Mouse (Mus musculus) intestine, embryonic 16.5 days (tissue): Measurements from ENCODE around the gene Mboat7. TPM values are rescaled to one million over a fixed set of nuclear protein-coding genes. Genes with fewer than 3 reads are reported as not detected.
A peak's percentile ranks its signal among the peaks of the same experiment; 100 is the strongest.
"Not testable (repeated sequence)": the region's sequence is repeated elsewhere in the genome, so short reads cannot be mapped to it uniquely, and the experiment has no call there.

Experiments used
- ATAC-seq: fragments of 200-750 bp; cut with Nextera tagmentation; 2 replicates; pipeline ENCODE4 v1.8.0; 2017; ENCODE audit warnings: moderate TSS enrichment, moderate library complexity
- H3K27ac ChIP-seq: fragments of 300-500 bp; sonication (generic); 2 replicates; pipeline ENCODE4 v1.5.1; 2014; ENCODE audit warnings: mild to moderate bottlenecking, low read length
- H3K27me3 ChIP-seq: fragments of 300-500 bp; sonication (generic); replicated peaks from 2 replicates; pipeline ENCODE4 v1.6.1; 2014; ENCODE audit warnings: low read length, control low read depth, mixed read lengths; ENCODE audit not compliant: control insufficient read depth, insufficient read depth
- H3K36me3 ChIP-seq: fragments of 300-500 bp; sonication (generic); 2 replicates; pipeline ENCODE4 v1.6.1; 2014; ENCODE audit warnings: low read length, control low read depth; ENCODE audit not compliant: control insufficient read depth, insufficient read depth
- H3K4me1 ChIP-seq: fragments of 300-500 bp; sonication (generic); 2 replicates; pipeline ENCODE4 v1.6.1; 2014; ENCODE audit warnings: low read length, control low read depth, mixed read lengths; ENCODE audit not compliant: control insufficient read depth, insufficient read depth
- H3K4me2 ChIP-seq: fragments of 300-500 bp; sonication (generic); 2 replicates; pipeline ENCODE4 v1.6.1; 2014; ENCODE audit warnings: low read depth, low read length, control low read depth
- H3K4me3 ChIP-seq: fragments of 300-500 bp; sonication (generic); 2 replicates; pipeline ENCODE4 v1.5.1; 2014; ENCODE audit warnings: mild to moderate bottlenecking, low read length
- H3K9ac ChIP-seq: fragments of 300-500 bp; sonication (generic); 2 replicates; pipeline ENCODE4 v1.6.1; 2014; ENCODE audit warnings: low read depth, low read length
- H3K9me3 ChIP-seq: fragments of 300-500 bp; sonication (generic); 2 replicates; pipeline ENCODE4 v1.6.1; 2016; ENCODE audit warnings: low read length, control low read depth; ENCODE audit not compliant: control insufficient read depth
- WGBS: fragments of 180-500 bp; shearing (Covaris S2); extraction: QIAGEN DNeasy Blood & Tissue Kit; methylation state at CpG from one replicate; pipeline ENCODE4 v1.1.7; 2014; 5-methylcytosine and 5-hydroxymethylcytosine counted together
- polyA plus RNA-seq: library from polyadenylated mRNA; unstranded; fragments of >200 nt; fragmentation: Nextera tagmentation; extraction: Ambion mirVana; gene quantifications from 2 replicates; pipeline ENCODE4 v1.2.1, GENCODE M21; 2015

Gene Mboat7
- polyA plus RNA-seq, result 54.8 and 60.7 TPM in 2 replicates

- peaks cover 12% of the 10 kb centered on the region for H3K4me1 ChIP-seq
- H3K4me2 ChIP-seq, result peak within 1 kb of the TSS; percentile 89
- peak within 1 kb of the TSS; percentile 94 for H3K27ac ChIP-seq
- peak within 1 kb of the TSS; percentile 95 for H3K9ac ChIP-seq
- ATAC-seq, result peak; percentile 92
- no peaks in the 10 kb centered on the region for H3K27me3 ChIP-seq
- H3K36me3 ChIP-seq, result no peaks in the 10 kb centered on the region; the same call in 1 of the 2 replicates
- peak within 1 kb of the TSS; percentile 87 for H3K4me3 ChIP-seq
- no peaks in the 10 kb centered on the region for H3K9me3 ChIP-seq
- WGBS, result under 1% methylated on average over 55 of the region's 55 CpGs
Measured at GRCm38 (mm10) chr7:3692987-3693808, at the start of gene Mboat7. TSS of gene Mboat7 (minus strand) at chr7:3693523.

- not testable (repeated sequence) for H3K9me3 ChIP-seq, H3K27me3 ChIP-seq, H3K4me1 ChIP-seq, H3K9ac ChIP-seq, H3K36me3 ChIP-seq, ATAC-seq, H3K4me3 ChIP-seq, H3K4me2 ChIP-seq, H3K27ac ChIP-seq
- WGBS, result no CpG with 5 or more reads among the region's 1 CpGs
Measured at GRCm38 (mm10) chr7:3732675-3733074, 39.4 kb upstream of the Mboat7 start.

GRCm38 (mm10) chr7:3725459-3725858 is 32.1 kb upstream of the Mboat7 start:
- ATAC-seq, H3K9me3 ChIP-seq, H3K27me3 ChIP-seq, H3K4me3 ChIP-seq, H3K27ac ChIP-seq, H3K36me3 ChIP-seq, H3K9ac ChIP-seq, H3K4me1 ChIP-seq, H3K4me2 ChIP-seq: not testable (repeated sequence)

- 50% methylated on average over 1 of the region's 3 CpGs for WGBS
- H3K4me3 ChIP-seq, H3K4me1 ChIP-seq, H3K36me3 ChIP-seq, H3K4me2 ChIP-seq, H3K9me3 ChIP-seq, ATAC-seq, H3K27ac ChIP-seq, H3K27me3 ChIP-seq, H3K9ac ChIP-seq: not testable (repeated sequence)
Measured at GRCm38 (mm10) chr7:3720268-3720667, 26.9 kb upstream of the Mboat7 start, which contains the start of gene Pirb. TSS of gene Pirb (minus strand) at chr7:3720391.

GRCm38 (mm10) chr7:3715249-3715648 is 21.9 kb upstream of the Mboat7 start:
- no peaks in the 10 kb centered on the region for H3K4me1 ChIP-seq
- no peaks in the 10 kb centered on the region for H3K27me3 ChIP-seq
- no peak for ATAC-seq
- no peaks in the 10 kb centered on the region for H3K36me3 ChIP-seq
- no peaks in the 10 kb centered on the region for H3K9me3 ChIP-seq
- no peak overlapping the region for H3K27ac ChIP-seq
- no peak overlapping the region for H3K4me2 ChIP-seq
- WGBS, result 35% methylated on average over 1 of the region's 1 CpGs
- H3K4me3 ChIP-seq, result no peak overlapping the region
- no peak overlapping the region for H3K9ac ChIP-seq

- Histone ChIP-seq H3K36me3 (no peaks in the 10 kb centered on the region), H3K27ac (no peak overlapping the region), H3K9ac (no peak overlapping the region), H3K27me3 (no peaks in the 10 kb centered on the region), H3K4me3 (no peak overlapping the region), H3K4me2 (no peak overlapping the region), H3K9me3 (no peaks in the 10 kb centered on the region), H3K4me1 (no peaks in the 10 kb centered on the region)
- ATAC-seq, result no peak
- WGBS, result 31% methylated on average over 5 of the region's 5 CpGs
Measured at GRCm38 (mm10) chr7:3712264-3712942, 19.1 kb upstream of the Mboat7 start.

- Histone ChIP-seq H3K4me1 (peaks cover 11% of the 10 kb centered on the region), H3K4me3 (no peak overlapping the region), H3K36me3 (peaks cover 7% of the 10 kb centered on the region; the same call in 1 of the 2 replicates), H3K9me3 (no peaks in the 10 kb centered on the region), H3K4me2 (no peak overlapping the region), H3K27ac (no peak overlapping the region), H3K9ac (no peak overlapping the region), H3K27me3 (no peaks in the 10 kb centered on the region)
- WGBS, result 55% methylated on average over 1 of the region's 1 CpGs
- no peak for ATAC-seq
Measured at GRCm38 (mm10) chr7:3709000-3709399, 15.7 kb upstream of the Mboat7 start.

- ATAC-seq, H3K27me3 ChIP-seq: not testable (repeated sequence)
- 32% methylated on average over 5 of the region's 5 CpGs for WGBS
Measured at GRCm38 (mm10) chr7:3708447-3708980, 15.2 kb upstream of the Mboat7 start.

GRCm38 (mm10) chr7:3707568-3708413 is 14.5 kb upstream of the Mboat7 start:
- WGBS, result 40% methylated on average over 7 of the region's 7 CpGs
- no peak overlapping the region for H3K4me3 ChIP-seq
- no peak for ATAC-seq
- no peak overlapping the region for H3K9ac ChIP-seq
- no peak overlapping the region for H3K4me2 ChIP-seq
- no peak overlapping the region for H3K27ac ChIP-seq
- H3K4me1 ChIP-seq, result peaks cover 11% of the 10 kb centered on the region
- H3K9me3 ChIP-seq, result no peaks in the 10 kb centered on the region
- H3K27me3 ChIP-seq, result no peaks in the 10 kb centered on the region
- peaks cover 7% of the 10 kb centered on the region; the same call in 1 of the 2 replicates for H3K36me3 ChIP-seq

More at GRCm38 (mm10) chr7:3708447-3708980, 15.2 kb upstream of the Mboat7 start:
- H3K9me3 ChIP-seq, H3K4me2 ChIP-seq, H3K4me3 ChIP-seq, H3K9ac ChIP-seq, H3K36me3 ChIP-seq, H3K27ac ChIP-seq: not testable (repeated sequence)
- peaks cover 11% of the 10 kb centered on the region for H3K4me1 ChIP-seq
